Mouse (Mus musculus) forebrain, embryonic 14.5 days (tissue): ENCODE measurements at regions not wholly inside any gene's neighbourhood (a gene's known extent, or its start where the extent isn't known, plus 50 kb on each side); places are given as distances from the start of the nearest gene placed in this dataset.

Experiments used
- ATAC-seq: fragments of 200-750 bp; cut with Nextera tagmentation; 2 replicates; pipeline ENCODE4 v1.8.0; 2017; ENCODE audit warnings: mild to moderate bottlenecking, moderate library complexity
- DNase-seq: peaks from one replicate; pipeline ENCODE4 v3.0.0-alpha.2; 2015; ENCODE audit warnings: low spot score
- H3K27ac ChIP-seq: fragments of 300-500 bp; sonication (generic); 2 replicates; pipeline ENCODE4 v1.5.1; 2014; ENCODE audit warnings: low read depth, mild to moderate bottlenecking, control low read depth, low read length, moderate library complexity
- H3K27me3 ChIP-seq: fragments of 300-500 bp; sonication (generic); replicated peaks from 2 replicates; pipeline ENCODE4 v1.6.1; 2014; ENCODE audit warnings: low read length, control low read depth, mixed read lengths; ENCODE audit not compliant: control insufficient read depth, insufficient read depth
- H3K36me3 ChIP-seq: fragments of 300-500 bp; sonication (generic); 2 replicates; pipeline ENCODE4 v1.6.1; 2014; ENCODE audit warnings: low read length, control low read depth; ENCODE audit not compliant: control insufficient read depth, insufficient read depth
- H3K4me1 ChIP-seq: fragments of 300-500 bp; sonication (generic); 2 replicates; pipeline ENCODE4 v1.6.1; 2014; ENCODE audit warnings: antibody characterized with exemption, low read length, control low read depth; ENCODE audit not compliant: control insufficient read depth, insufficient read depth
- H3K4me2 ChIP-seq: fragments of 300-500 bp; sonication (generic); 2 replicates; pipeline ENCODE4 v1.6.1; 2014; ENCODE audit warnings: mild to moderate bottlenecking, control low read depth, low read length
- H3K4me3 ChIP-seq: fragments of 300-500 bp; sonication (generic); 2 replicates; pipeline ENCODE4 v1.5.1; 2014; ENCODE audit warnings: low read depth, low read length, control low read depth
- H3K9ac ChIP-seq: fragments of 300-500 bp; sonication (generic); 2 replicates; pipeline ENCODE4 v1.6.1; 2014; ENCODE audit warnings: mild to moderate bottlenecking, low read length, control low read depth, moderate library complexity
- H3K9me3 ChIP-seq: fragments of 300-500 bp; sonication (generic); replicated peaks from 2 replicates; pipeline ENCODE4 v1.6.1; 2016; ENCODE audit warnings: low read length, control low read depth, mixed read lengths; ENCODE audit not compliant: control insufficient read depth
- WGBS: fragments of 180-500 bp; shearing (Covaris S2); extraction: QIAGEN DNeasy Blood & Tissue Kit; methylation state at CpG from one replicate; pipeline ENCODE4 v1.1.7; 2014; 5-methylcytosine and 5-hydroxymethylcytosine counted together

GRCm38 (mm10) chr17:52085834-52086233 lies 252.7 kb upstream of the Satb1 start:
- Histone ChIP-seq H3K4me3 (no peak overlapping the region), H3K4me2 (no peak overlapping the region), H3K36me3 (no peaks in the 10 kb centered on the region), H3K27me3 (no peaks in the 10 kb centered on the region), H3K4me1 (no peaks in the 10 kb centered on the region), H3K9me3 (no peaks in the 10 kb centered on the region), H3K9ac (no peak overlapping the region), H3K27ac (no peak overlapping the region)
- DNase-seq (no peak), ATAC-seq (no peak)
- 11% methylated on average over 4 of the region's 4 CpGs for WGBS

GRCm38 (mm10) chr17:52084455-52084854 lies 251.4 kb upstream of the Satb1 start:
- no peak overlapping the region for H3K4me2 ChIP-seq
- no peaks in the 10 kb centered on the region for H3K36me3 ChIP-seq
- H3K9me3 ChIP-seq, result no peaks in the 10 kb centered on the region
- no peaks in the 10 kb centered on the region for H3K27me3 ChIP-seq
- DNase-seq (no peak), ATAC-seq (no peak)
- no peak overlapping the region for H3K9ac ChIP-seq
- H3K4me3 ChIP-seq, result no peak overlapping the region
- no peak overlapping the region for H3K27ac ChIP-seq
- no peaks in the 10 kb centered on the region for H3K4me1 ChIP-seq
- WGBS, result 60% methylated on average over 2 of the region's 2 CpGs

- H3K4me1 ChIP-seq, result no peaks in the 10 kb centered on the region
- no peak overlapping the region for H3K27ac ChIP-seq
- no peaks in the 10 kb centered on the region for H3K27me3 ChIP-seq
- WGBS, result 84% methylated on average over 7 of the region's 7 CpGs
- no peak for ATAC-seq
- no peaks in the 10 kb centered on the region for H3K9me3 ChIP-seq
- H3K4me2 ChIP-seq, result no peak overlapping the region
- no peak for DNase-seq
- no peak overlapping the region for H3K9ac ChIP-seq
- H3K4me3 ChIP-seq, result no peak overlapping the region
- H3K36me3 ChIP-seq, result no peaks in the 10 kb centered on the region
Measured at GRCm38 (mm10) chr17:52079316-52079715, 246.2 kb upstream of the Satb1 start.

GRCm38 (mm10) chr17:52078496-52078895 lies 245.4 kb upstream of the Satb1 start:
- H3K36me3 ChIP-seq, result no peaks in the 10 kb centered on the region
- H3K27ac ChIP-seq, result no peak overlapping the region
- WGBS, result 66% methylated on average over 8 of the region's 8 CpGs
- no peaks in the 10 kb centered on the region for H3K9me3 ChIP-seq
- H3K27me3 ChIP-seq, result no peaks in the 10 kb centered on the region
- H3K9ac ChIP-seq, result no peak overlapping the region
- ATAC-seq, result peak; percentile 70
- H3K4me2 ChIP-seq, result no peak overlapping the region
- DNase-seq, result peak; percentile 40
- H3K4me1 ChIP-seq, result no peaks in the 10 kb centered on the region
- no peak overlapping the region for H3K4me3 ChIP-seq

- 0 out of 2 replicates have a peak, but pooled peaks have one; percentile 18 for ATAC-seq
- H3K27me3 ChIP-seq, result no peaks in the 10 kb centered on the region
- H3K4me3 ChIP-seq, result no peak overlapping the region
- DNase-seq, result no peak
- no peaks in the 10 kb centered on the region for H3K36me3 ChIP-seq
- H3K27ac ChIP-seq, result no peak overlapping the region
- no peak overlapping the region for H3K9ac ChIP-seq
- H3K4me2 ChIP-seq, result no peak overlapping the region
- 93% methylated on average over 4 of the region's 4 CpGs for WGBS
- no peaks in the 10 kb centered on the region for H3K9me3 ChIP-seq
- H3K4me1 ChIP-seq, result no peaks in the 10 kb centered on the region
Measured at GRCm38 (mm10) chr17:52077951-52078350, 244.9 kb upstream of the Satb1 start.

- no peak overlapping the region for H3K27ac ChIP-seq
- ATAC-seq, result no peak
- WGBS, result 86% methylated on average over 2 of the region's 2 CpGs
- no peaks in the 10 kb centered on the region for H3K9me3 ChIP-seq
- no peak overlapping the region for H3K9ac ChIP-seq
- no peak overlapping the region for H3K4me2 ChIP-seq
- H3K27me3 ChIP-seq, result no peaks in the 10 kb centered on the region
- no peak for DNase-seq
- H3K36me3 ChIP-seq, result no peaks in the 10 kb centered on the region
- no peaks in the 10 kb centered on the region for H3K4me1 ChIP-seq
- no peak overlapping the region for H3K4me3 ChIP-seq
Measured at GRCm38 (mm10) chr17:52076746-52077145, 243.7 kb upstream of the Satb1 start.

- no peak overlapping the region for H3K4me3 ChIP-seq
- H3K9me3 ChIP-seq, result no peaks in the 10 kb centered on the region
- H3K4me1 ChIP-seq, result no peaks in the 10 kb centered on the region
- H3K4me2 ChIP-seq, result no peak overlapping the region
- H3K36me3 ChIP-seq, result no peaks in the 10 kb centered on the region
- WGBS, result 81% methylated on average over 2 of the region's 2 CpGs
- H3K27me3 ChIP-seq, result no peaks in the 10 kb centered on the region
- H3K27ac ChIP-seq, result no peak overlapping the region
- ATAC-seq (no peak), DNase-seq (no peak)
- H3K9ac ChIP-seq, result no peak overlapping the region
Measured at GRCm38 (mm10) chr17:52067721-52068120, 234.6 kb upstream of the Satb1 start.

- ATAC-seq (no peak), DNase-seq (no peak)
- H3K4me1 ChIP-seq, result no peaks in the 10 kb centered on the region
- H3K4me3 ChIP-seq, result no peak overlapping the region
- no peak overlapping the region for H3K27ac ChIP-seq
- no peaks in the 10 kb centered on the region for H3K36me3 ChIP-seq
- H3K9ac ChIP-seq, result no peak overlapping the region
- H3K9me3 ChIP-seq, result no peaks in the 10 kb centered on the region
- H3K4me2 ChIP-seq, result no peak overlapping the region
- no peaks in the 10 kb centered on the region for H3K27me3 ChIP-seq
- 95% methylated on average over 5 of the region's 5 CpGs for WGBS
Measured at GRCm38 (mm10) chr17:52064618-52065017, 231.5 kb upstream of the Satb1 start.

GRCm38 (mm10) chr17:52063121-52063520 lies 230.0 kb upstream of the Satb1 start:
- Histone ChIP-seq H3K27ac (no peak overlapping the region), H3K36me3 (no peaks in the 10 kb centered on the region), H3K27me3 (no peaks in the 10 kb centered on the region), H3K4me2 (no peak overlapping the region), H3K4me3 (no peak overlapping the region), H3K9me3 (no peaks in the 10 kb centered on the region), H3K4me1 (no peaks in the 10 kb centered on the region), H3K9ac (no peak overlapping the region)
- ATAC-seq (no peak), DNase-seq (no peak)
- 91% methylated on average over 4 of the region's 4 CpGs for WGBS
